Mouse (Mus musculus): Measurements from ENCODE around the gene Ccdc127. TPM values are rescaled to one million over a fixed set of nuclear protein-coding genes. Genes with fewer than 3 reads are reported as not detected.
A peak's percentile ranks its signal among the peaks of the same experiment; 100 is the strongest.

Gene Ccdc127
- polyA plus RNA-seq, 1 experiment from 2014 or later, result 45.2 TPM

- CTCF ChIA-PET, result interaction anchor here (1.7 kb wide), 1 partner anchor 26 kb away, joined by 4 read pairs; no protein-coding TSS in a partner anchor
- no peak for DNase-seq (ENCODE audit: low read depth, low spot score)
- in situ Hi-C loops (cut with MboI; ENCODE audit: low pct_unique_long_range_greater_than_20kb), result no loop called here
- POLR2A ChIA-PET, result interaction anchor here (0.8 kb wide), 1 partner anchor 9 kb away, joined by 3 read pairs; no protein-coding TSS in a partner anchor
- ATAC-seq, result peak; percentile 21
- no peak for TF ChIP-seq CTCF (IDR thresholded peaks at IDR 0.05)
- no peaks in the 10 kb centered on the region for H3K27me3 ChIP-seq
Observed at GRCm38 (mm10) chr13:74382289-74382688, 32.2 kb downstream of the Ccdc127 start.

- ATAC-seq (no peak), DNase-seq (ENCODE audit: low read depth, low spot score) (no peak)
- TF ChIP-seq CTCF (IDR thresholded peaks at IDR 0.05), result peak; percentile 28
- ChIA-PET CTCF (interaction anchor here (1.1 to 1.7 kb wide), 3 partner anchors 15 to 47 kb away, joined by 3 read pairs; no protein-coding TSS in a partner anchor), POLR2A (no interaction called here)
- H3K27me3 ChIP-seq, result no peaks in the 10 kb centered on the region
- in situ Hi-C loops (cut with MboI; ENCODE audit: low pct_unique_long_range_greater_than_20kb), result no loop called here
Observed at GRCm38 (mm10) chr13:74389730-74390129, 39.6 kb downstream of the Ccdc127 start.

- no peaks in the 10 kb centered on the region for H3K27me3 ChIP-seq
- no peak for TF ChIP-seq CTCF (IDR thresholded peaks at IDR 0.05)
- DNase-seq (ENCODE audit: low read depth, low spot score) (peak; percentile 47), ATAC-seq (peak; percentile 78)
- in situ Hi-C loops (cut with MboI; ENCODE audit: low pct_unique_long_range_greater_than_20kb), result no loop called here
- CTCF ChIA-PET, result interaction anchor here (0.9 to 1.7 kb wide), 5 partner anchors 16 to 50 kb away, joined by 3 read pairs; no protein-coding TSS in a partner anchor
- POLR2A ChIA-PET, result interaction anchor here (0.6 to 0.7 kb wide), 2 partner anchors 28 to 62 kb away, joined by 4 to 11 read pairs; no protein-coding TSS in a partner anchor
Observed at GRCm38 (mm10) chr13:74390371-74390990, 40.4 kb downstream of the Ccdc127 start, which contains the start of gene Zfp72. Zfp72 (minus strand) TSS chr13:74390836.

GRCm38 (mm10) chr13:74391156-74391555 lies 41.0 kb downstream of the Ccdc127 start:
- TF ChIP-seq CTCF (IDR thresholded peaks at IDR 0.05), result no peak
- DNase-seq (ENCODE audit: low read depth, low spot score) (no peak), ATAC-seq (no peak)
- POLR2A ChIA-PET, result interaction anchor here (0.8 kb wide), 1 partner anchor 9 kb away, joined by 3 read pairs; no protein-coding TSS in a partner anchor
- CTCF ChIA-PET, result interaction anchor here (0.9 to 1.4 kb wide), 2 partner anchors 20 to 50 kb away, joined by 3 read pairs; no protein-coding TSS in a partner anchor
- in situ Hi-C loops (cut with MboI; ENCODE audit: low pct_unique_long_range_greater_than_20kb), result no loop called here
- H3K27me3 ChIP-seq, result peaks cover 3% of the 10 kb centered on the region

GRCm38 (mm10) chr13:74399298-74399839 lies 49.3 kb downstream of the Ccdc127 start, which contains the start of gene Ftl1-ps1:
Ftl1-ps1 (plus strand) TSS chr13:74399694.
- in situ Hi-C loops (cut with MboI; ENCODE audit: low pct_unique_long_range_greater_than_20kb), result no loop called here
- TF ChIP-seq CTCF (IDR thresholded peaks at IDR 0.05), result no peak
- DNase-seq (ENCODE audit: low read depth, low spot score) (no peak), ATAC-seq (no peak)
- H3K27me3 ChIP-seq, result peaks cover 19% of the 10 kb centered on the region
- ChIA-PET POLR2A (no interaction called here), CTCF (no interaction called here)

Other genes starting within 250 kb of the Ccdc127 start
- not detected for gene Slc9a3, start 228.9 kb upstream of the Ccdc127 start, polyA plus RNA-seq (2021)
- 36.6 TPM for gene Exoc3, start 141.6 kb upstream of the Ccdc127 start, polyA plus RNA-seq (2021)
- not detected for gene Ahrr, start 58.0 kb upstream of the Ccdc127 start, polyA plus RNA-seq (2021)
- gene Pdcd6, start 32.7 kb upstream of the Ccdc127 start, polyA plus RNA-seq (2021), result 170 TPM
- gene Sdha, start within 50 bp of the Ccdc127 start, polyA plus RNA-seq (2021), result 368 TPM
- not detected for gene Lrrc14b, start 13.7 kb downstream of the Ccdc127 start, polyA plus RNA-seq (2021)
- 5.7 TPM for gene Zfp72, start 40.5 kb downstream of the Ccdc127 start, polyA plus RNA-seq (2021)
- gene Ftl1-ps1, start 49.4 kb downstream of the Ccdc127 start, polyA plus RNA-seq (2021), result 1,527 TPM
- gene Zfp825, start 143.7 kb downstream of the Ccdc127 start, polyA plus RNA-seq (2021), result 8.8 TPM

Data from Patski (cell line).